Mouse (Mus musculus) embryonic facial prominence, embryonic 13.5 days (tissue): ENCODE data around the gene Jdp2. TPM values are rescaled to one million over a fixed set of nuclear protein-coding genes. Genes with fewer than 3 reads are reported as not detected.
A peak's percentile ranks its signal among the peaks of the same experiment; 100 is the strongest.
"Not testable (repeated sequence)": the region's sequence is repeated elsewhere in the genome, so short reads cannot be mapped to it uniquely, and the experiment has no call there.

Experiments used
- ATAC-seq: fragments of 200-750 bp; cut with Nextera tagmentation; 2 replicates; pipeline ENCODE4 v1.8.0; 2017; ENCODE audit warnings: low read depth; ENCODE audit not compliant: insufficient number of reproducible peaks, insufficient read depth, low FRiP score, low TSS enrichment
- H3K27ac ChIP-seq: fragments of 300-500 bp; sonication (generic); 2 replicates; pipeline ENCODE4 v1.5.1; 2015; ENCODE audit warnings: moderate library complexity, mild to moderate bottlenecking, inconsistent platforms
- H3K27me3 ChIP-seq: fragments of 300-500 bp; sonication (generic); 2 replicates; pipeline ENCODE4 v1.6.1; 2015; ENCODE audit warnings: mild to moderate bottlenecking, inconsistent platforms
- H3K36me3 ChIP-seq: fragments of 300-500 bp; sonication (generic); 2 replicates; pipeline ENCODE4 v1.6.1; 2015; ENCODE audit warnings: mild to moderate bottlenecking, inconsistent platforms
- H3K4me1 ChIP-seq: fragments of 300-500 bp; sonication (generic); 2 replicates; pipeline ENCODE4 v1.6.1; 2015; ENCODE audit warnings: inconsistent platforms
- H3K4me2 ChIP-seq: fragments of 300-500 bp; sonication (generic); 2 replicates; pipeline ENCODE4 v1.6.1; 2015; ENCODE audit warnings: moderate library complexity, mild to moderate bottlenecking, inconsistent platforms
- H3K4me3 ChIP-seq: fragments of 300-500 bp; sonication (generic); 2 replicates; pipeline ENCODE4 v1.5.1; 2015; ENCODE audit warnings: mild to moderate bottlenecking, inconsistent platforms
- H3K9ac ChIP-seq: fragments of 300-500 bp; sonication (generic); 2 replicates; pipeline ENCODE4 v1.6.1; 2015; ENCODE audit warnings: mild to moderate bottlenecking, inconsistent platforms
- H3K9me3 ChIP-seq: fragments of 300-500 bp; sonication (generic); 2 replicates; pipeline ENCODE4 v1.6.1; 2016; ENCODE audit warnings: inconsistent platforms
- WGBS: fragments of 180-500 bp; shearing (Covaris S2); methylation state at CpG from one replicate; pipeline ENCODE4 v1.1.7; 2015; ENCODE audit warnings: mixed read lengths; 5-methylcytosine and 5-hydroxymethylcytosine counted together
- polyA plus RNA-seq: library from polyadenylated mRNA; unstranded; fragments of >200 nt; fragmentation: Nextera tagmentation; extraction: Ambion mirVana; gene quantifications from 2 replicates; pipeline ENCODE4 v1.2.1, GENCODE M21; 2015

Jdp2 gene
- polyA plus RNA-seq, 1 experiment from 2014 or later: 0.35 TPM

DNA sequence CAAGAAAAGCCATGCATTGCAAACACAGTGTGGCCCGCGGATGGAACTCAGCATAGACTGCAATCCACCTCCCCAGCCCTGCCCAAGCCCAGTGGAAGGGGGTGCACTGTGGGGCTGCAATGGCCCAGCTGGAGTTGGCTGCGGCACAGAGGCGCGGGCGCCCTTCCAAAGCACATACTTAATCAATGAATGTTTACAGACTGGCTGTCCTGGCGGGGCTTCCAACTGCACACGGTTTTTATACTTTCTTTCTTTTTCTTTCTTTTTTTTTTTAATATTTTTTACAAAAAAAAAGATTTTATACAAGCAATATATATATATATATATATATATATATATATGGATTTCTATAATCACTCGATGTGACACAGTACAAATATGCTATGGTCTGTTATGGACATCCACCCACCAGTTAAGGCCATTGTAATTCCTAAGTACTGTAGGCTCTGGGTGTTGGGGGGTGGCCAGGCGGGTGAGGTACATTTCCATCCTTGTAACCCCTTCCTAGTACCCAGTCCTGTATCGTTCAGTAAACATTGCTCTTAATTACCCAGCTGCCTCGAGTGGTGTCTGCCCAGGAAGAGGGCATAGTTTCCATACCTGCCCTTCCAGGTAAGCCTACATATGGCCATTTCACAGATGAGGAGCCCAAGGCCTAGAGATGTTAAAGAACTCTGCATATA is 40.6 kb downstream of the Jdp2 start:
- Histone ChIP-seq H3K4me3 (no peak overlapping the region), H3K27ac (no peak overlapping the region), H3K4me2 (no peak overlapping the region), H3K4me1 (peaks cover 29% of the 10 kb centered on the region), H3K27me3 (no peaks in the 10 kb centered on the region), H3K36me3 (peaks cover 23% of the 10 kb centered on the region), H3K9me3 (no peaks in the 10 kb centered on the region), H3K9ac (no peak overlapping the region)
- ATAC-seq: 0 out of 2 replicates have a peak, but pooled peaks have one; percentile 16
- 85% methylated on average over 12 of the region's 12 CpGs for WGBS

DNA sequence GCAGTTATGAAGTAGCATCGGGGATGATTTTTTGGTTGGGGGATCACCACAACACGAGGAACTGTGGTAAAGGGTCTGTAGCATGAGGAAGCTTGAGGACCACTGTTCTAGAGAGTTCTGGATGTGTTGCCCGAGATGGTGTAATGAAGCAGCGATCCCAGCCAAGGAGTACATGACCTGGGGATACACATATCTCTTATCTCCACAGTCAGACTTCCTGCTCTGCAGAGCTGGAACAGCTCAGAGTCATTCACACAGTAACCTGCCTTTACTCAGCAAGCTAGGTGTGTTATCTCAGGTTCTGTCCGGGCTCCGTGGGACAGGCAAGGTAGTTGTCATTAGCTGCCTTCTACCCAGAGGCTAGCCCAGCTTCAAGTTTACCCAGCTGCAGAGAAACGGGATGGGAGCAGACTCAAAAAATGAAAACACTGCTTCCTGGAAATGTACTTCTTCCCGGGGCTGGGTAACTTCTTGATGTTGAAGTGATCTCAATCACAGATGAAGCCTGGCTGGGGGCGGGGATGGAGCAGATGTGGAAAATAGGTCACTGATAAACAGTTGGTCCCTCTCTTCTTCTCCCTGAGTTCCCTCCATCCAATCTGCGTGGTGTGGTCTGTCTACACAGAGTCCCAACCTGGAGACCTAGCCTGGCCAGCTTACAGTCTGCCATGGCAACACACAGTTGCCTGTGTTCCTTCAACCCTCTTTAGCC is 42.2 kb downstream of the Jdp2 start:
- Histone ChIP-seq H3K27ac (no peak overlapping the region), H3K4me3 (no peak overlapping the region)
- WGBS: 77% methylated on average over 10 of the region's 10 CpGs

DNA sequence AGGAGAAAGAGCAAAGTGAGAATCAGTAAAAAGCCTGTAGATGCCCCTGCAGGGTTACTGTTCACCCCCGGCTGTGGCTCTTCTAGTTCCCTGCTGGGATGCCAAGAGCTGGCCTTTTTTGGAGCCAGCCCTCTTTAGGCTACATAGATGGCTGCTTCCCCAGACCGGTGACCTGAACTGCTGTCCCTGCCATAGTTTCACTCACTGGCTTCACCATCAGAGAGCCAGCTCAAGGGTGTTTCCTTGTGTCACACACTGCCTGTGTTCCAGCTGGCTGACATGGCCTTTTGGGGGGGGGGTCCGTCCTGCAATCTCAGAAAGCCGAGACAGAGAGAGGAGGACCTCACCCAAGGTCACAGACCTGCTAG is 42.7 kb downstream of the Jdp2 start:
- H3K36me3 ChIP-seq: peaks cover 22% of the 10 kb centered on the region
- no peak overlapping the region for H3K27ac ChIP-seq
- peaks cover 29% of the 10 kb centered on the region for H3K4me1 ChIP-seq
- H3K9ac ChIP-seq: no peak overlapping the region
- no peaks in the 10 kb centered on the region for H3K9me3 ChIP-seq
- no peak for ATAC-seq
- WGBS: 62% methylated on average over 4 of the region's 4 CpGs
- no peaks in the 10 kb centered on the region for H3K27me3 ChIP-seq
- H3K4me2 ChIP-seq: no peak overlapping the region
- no peak overlapping the region for H3K4me3 ChIP-seq

More for the DNA sequence above, 42.2 kb downstream of the Jdp2 start:
- peaks cover 29% of the 10 kb centered on the region for H3K4me1 ChIP-seq
- peaks cover 22% of the 10 kb centered on the region for H3K36me3 ChIP-seq
- ATAC-seq: no peak
- no peak overlapping the region for H3K4me2 ChIP-seq
- H3K9me3 ChIP-seq: no peaks in the 10 kb centered on the region
- no peak overlapping the region for H3K9ac ChIP-seq
- no peaks in the 10 kb centered on the region for H3K27me3 ChIP-seq

DNA sequence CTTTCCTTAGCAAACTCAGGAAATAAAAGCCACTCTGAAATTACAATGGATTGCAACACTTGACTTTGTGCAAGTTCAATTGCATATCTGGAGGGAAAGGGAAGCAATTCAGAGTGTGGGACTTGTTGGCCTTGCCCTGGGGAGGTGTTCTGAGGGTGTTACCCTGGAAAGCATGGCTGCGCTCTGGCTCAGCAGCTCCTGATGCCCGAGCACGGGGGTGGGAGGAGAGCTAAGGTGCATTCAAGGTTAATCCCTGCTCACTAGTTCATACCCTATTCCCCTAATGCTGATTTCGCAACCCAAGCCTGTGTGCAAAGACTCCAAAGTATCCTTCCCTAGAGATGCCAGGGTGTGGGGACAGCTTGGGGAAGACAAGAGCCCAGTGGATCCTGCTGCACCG is 44.9 kb downstream of the Jdp2 start:
- Histone ChIP-seq H3K4me1 (peaks cover 22% of the 10 kb centered on the region), H3K9ac (no peak overlapping the region), H3K4me3 (no peak overlapping the region), H3K27ac (no peak overlapping the region), H3K9me3 (no peaks in the 10 kb centered on the region), H3K36me3 (peaks cover 19% of the 10 kb centered on the region), H3K27me3 (no peaks in the 10 kb centered on the region), H3K4me2 (no peak overlapping the region)
- no peak for ATAC-seq
- WGBS: 63% methylated on average over 5 of the region's 5 CpGs

DNA sequence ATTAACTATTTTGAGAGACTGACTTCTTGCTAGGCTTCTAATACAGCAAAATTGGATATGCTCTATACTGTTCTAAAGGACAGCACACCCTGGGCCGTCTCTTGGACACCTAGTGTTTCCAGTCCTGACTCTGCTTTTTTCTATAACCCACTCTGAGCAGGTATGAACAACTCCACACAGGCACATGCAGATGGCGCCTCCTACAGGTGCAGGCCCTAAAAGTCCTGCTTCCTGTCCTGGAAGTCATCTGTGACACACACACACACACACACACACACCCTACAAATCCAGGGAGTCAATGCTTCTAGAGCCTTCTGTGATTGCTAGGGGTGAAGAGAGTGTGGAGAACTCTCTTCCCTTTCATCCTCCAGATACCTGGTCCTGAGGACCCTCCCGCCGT is 46.8 kb downstream of the Jdp2 start:
- 0 out of 2 replicates have a peak, but pooled peaks cover 3% of the 10 kb centered on the region for H3K36me3 ChIP-seq
- no peaks in the 10 kb centered on the region for H3K9me3 ChIP-seq
- no peak overlapping the region for H3K4me2 ChIP-seq
- H3K27me3 ChIP-seq: no peaks in the 10 kb centered on the region
- no peak for ATAC-seq
- H3K4me3 ChIP-seq: no peak overlapping the region
- H3K4me1 ChIP-seq: 0 out of 2 replicates have a peak, but pooled peaks cover 17% of the 10 kb centered on the region
- no peak overlapping the region for H3K27ac ChIP-seq
- WGBS: 93% methylated on average over 4 of the region's 4 CpGs
- H3K9ac ChIP-seq: no peak overlapping the region

DNA sequence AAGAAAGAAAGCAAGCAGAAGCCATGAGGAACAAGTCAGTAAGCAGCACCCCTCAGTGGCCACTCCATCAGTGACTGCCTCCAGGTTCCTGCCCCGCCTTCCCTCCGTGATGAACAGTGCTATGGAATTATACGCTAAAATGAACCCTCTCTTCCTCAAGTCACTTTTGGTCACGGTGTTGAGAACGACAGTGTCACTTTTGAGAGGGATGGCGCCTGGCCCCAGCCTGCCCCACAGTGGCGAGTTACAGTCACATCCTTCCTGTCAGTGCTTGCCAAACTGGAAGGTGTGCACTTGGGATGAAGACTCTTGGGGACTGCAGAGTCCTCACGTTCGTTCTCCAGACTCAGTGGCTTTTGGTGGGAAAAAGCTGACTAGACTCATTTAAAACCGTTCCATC is 48.5 kb downstream of the Jdp2 start:
- H3K9me3 ChIP-seq: no peaks in the 10 kb centered on the region
- H3K4me2 ChIP-seq: no peak overlapping the region
- no peaks in the 10 kb centered on the region for H3K27me3 ChIP-seq
- WGBS: 39% methylated on average over 10 of the region's 10 CpGs
- H3K4me3 ChIP-seq: no peak overlapping the region
- ATAC-seq: no peak
- H3K9ac ChIP-seq: no peak overlapping the region
- H3K27ac ChIP-seq: no peak overlapping the region
- H3K36me3 ChIP-seq: 0 out of 2 replicates have a peak, but pooled peaks cover 3% of the 10 kb centered on the region
- H3K4me1 ChIP-seq: 0 out of 2 replicates have a peak, but pooled peaks cover 6% of the 10 kb centered on the region

DNA sequence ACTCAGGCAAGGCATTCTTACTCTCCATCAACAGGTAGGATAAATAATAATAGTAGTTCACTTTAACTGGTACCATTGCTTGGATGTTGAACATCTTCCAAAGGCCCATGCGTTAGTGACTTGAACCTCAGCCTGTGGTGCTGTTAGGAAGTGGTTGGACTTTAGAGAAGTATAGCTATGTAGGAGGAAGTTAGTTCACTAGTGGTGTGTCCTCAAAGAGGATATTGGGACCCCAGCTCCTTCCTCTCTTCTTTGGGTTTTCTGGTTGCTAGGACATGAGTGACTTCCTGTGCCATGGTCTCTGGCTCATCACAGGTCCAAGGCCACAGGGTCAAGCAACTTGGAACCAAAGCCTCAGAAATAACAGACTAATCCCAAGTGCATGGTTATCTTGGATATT is 49.1 kb downstream of the Jdp2 start:
- Histone ChIP-seq H3K4me2 (no peak overlapping the region), H3K9ac (no peak overlapping the region), H3K9me3 (no peaks in the 10 kb centered on the region), H3K4me1 (0 out of 2 replicates have a peak, but pooled peaks cover 6% of the 10 kb centered on the region), H3K27ac (no peak overlapping the region), H3K27me3 (no peaks in the 10 kb centered on the region), H3K4me3 (no peak overlapping the region), H3K36me3 (0 out of 2 replicates have a peak, but pooled peaks cover 3% of the 10 kb centered on the region)
- 93% methylated on average over 1 of the region's 1 CpGs for WGBS
- no peak for ATAC-seq

DNA sequence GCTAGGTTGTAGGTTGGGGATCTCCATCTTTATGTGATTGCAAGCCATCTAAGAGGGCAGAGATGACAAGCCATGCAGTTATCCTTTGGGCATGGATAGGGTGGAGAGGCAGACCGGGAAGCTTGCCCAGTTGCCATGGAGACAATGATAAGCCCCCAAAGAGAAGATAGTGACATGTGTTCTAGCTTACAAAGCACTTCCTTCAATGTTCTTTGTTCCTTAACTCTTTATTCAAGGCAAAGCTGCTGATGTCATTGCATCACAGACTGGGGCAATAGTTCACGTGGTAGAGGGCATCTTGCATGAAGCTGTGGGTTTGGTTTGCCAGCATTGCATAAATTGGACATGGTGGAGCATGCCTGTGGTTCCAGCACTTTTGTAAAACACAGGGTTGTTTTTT is 60.5 kb downstream of the Jdp2 start:
- Histone ChIP-seq H3K27me3 (no peaks in the 10 kb centered on the region), H3K9ac (no peak overlapping the region), H3K36me3 (no peaks in the 10 kb centered on the region), H3K4me3 (no peak overlapping the region), H3K27ac (no peak overlapping the region), H3K9me3 (no peaks in the 10 kb centered on the region), H3K4me1 (peaks cover 3% of the 10 kb centered on the region; the same call in 1 of the 2 replicates), H3K4me2 (no peak overlapping the region)
- no peak for ATAC-seq
- WGBS: 62% methylated on average over 2 of the region's 2 CpGs

DNA sequence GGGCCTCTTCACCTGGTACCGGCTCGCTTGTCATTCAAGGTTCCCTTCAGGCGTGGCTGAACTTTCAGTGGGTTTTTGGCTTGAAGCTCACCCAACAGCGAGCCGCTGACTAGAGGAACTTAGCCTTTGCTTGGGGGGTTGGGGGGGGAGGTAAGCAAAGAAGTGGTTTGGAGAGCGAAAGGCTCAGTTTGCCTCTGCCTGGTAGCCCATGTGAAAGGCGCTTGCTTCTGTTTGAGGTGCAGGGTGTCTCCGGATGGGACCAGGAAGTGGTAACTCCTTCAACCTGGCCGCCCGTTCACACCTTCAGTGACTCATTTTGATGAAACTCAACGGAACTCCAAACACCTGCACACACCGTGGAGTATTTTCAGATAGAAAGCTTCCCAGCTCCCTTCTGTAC is 62.0 kb downstream of the Jdp2 start:
- no peaks in the 10 kb centered on the region for H3K27me3 ChIP-seq
- no peak overlapping the region for H3K27ac ChIP-seq
- 90% methylated on average over 12 of the region's 12 CpGs for WGBS
- H3K9ac ChIP-seq: no peak overlapping the region
- peaks cover 3% of the 10 kb centered on the region; the same call in 1 of the 2 replicates for H3K4me1 ChIP-seq
- no peak overlapping the region for H3K4me3 ChIP-seq
- no peak for ATAC-seq
- H3K36me3 ChIP-seq: no peaks in the 10 kb centered on the region
- no peaks in the 10 kb centered on the region for H3K9me3 ChIP-seq
- H3K4me2 ChIP-seq: no peak overlapping the region

DNA sequence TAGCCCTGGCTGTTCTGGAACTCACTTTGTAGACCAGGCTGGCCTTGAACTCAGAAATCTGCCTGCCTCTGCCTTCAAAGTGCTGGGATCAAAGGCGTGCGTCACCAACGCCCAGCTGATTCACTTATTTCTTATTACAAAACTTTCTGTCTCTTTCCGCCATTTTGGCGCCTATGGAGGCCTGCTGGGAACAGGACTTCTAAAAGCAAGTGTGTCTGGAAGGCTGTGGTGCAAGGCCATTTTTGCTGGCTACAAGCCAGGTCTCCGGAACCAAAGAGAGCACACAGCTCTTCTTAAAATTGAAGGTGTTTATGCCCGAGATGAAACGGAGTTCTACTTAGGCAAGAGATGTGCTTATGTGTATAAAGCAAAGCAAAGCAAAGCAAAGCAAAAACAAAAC is 63.4 kb downstream of the Jdp2 start:
- 87% methylated on average over 8 of the region's 8 CpGs for WGBS
- H3K4me1 ChIP-seq, H3K27ac ChIP-seq, H3K4me3 ChIP-seq, H3K9me3 ChIP-seq, H3K4me2 ChIP-seq, ATAC-seq, H3K36me3 ChIP-seq, H3K9ac ChIP-seq, H3K27me3 ChIP-seq: not testable (repeated sequence)

DNA sequence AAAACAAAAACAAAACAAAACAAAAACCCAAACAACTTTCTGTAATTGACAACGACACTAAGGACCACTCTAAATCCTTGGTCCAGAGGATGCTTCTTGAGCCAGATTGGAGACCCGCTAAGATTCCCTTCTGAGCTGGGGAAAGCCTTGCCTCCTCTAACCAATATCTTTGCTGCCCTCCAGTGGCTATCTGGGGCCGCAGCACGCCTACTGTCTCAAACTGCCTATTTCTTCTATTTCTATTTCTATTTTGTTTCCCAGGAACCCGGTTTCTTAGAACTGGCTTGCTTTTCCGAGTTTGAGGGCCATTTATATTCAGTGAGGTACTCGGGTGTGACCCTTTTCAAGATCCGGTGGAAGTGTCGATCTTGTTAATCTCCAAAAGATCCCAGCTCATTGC is 64.1 kb downstream of the Jdp2 start:
- peak overlapping the region; percentile 6; the same call in 1 of the 2 replicates for H3K4me3 ChIP-seq
- WGBS: 13% methylated on average over 9 of the region's 9 CpGs
- no peaks in the 10 kb centered on the region for H3K27me3 ChIP-seq
- peak overlapping the region; percentile 44 for H3K4me2 ChIP-seq
- no peak for ATAC-seq
- 0 out of 2 replicates have a peak overlapping the region, but pooled peaks have one; percentile 32 for H3K9ac ChIP-seq
- H3K4me1 ChIP-seq: no peaks in the 10 kb centered on the region
- no peak overlapping the region for H3K27ac ChIP-seq
- H3K9me3 ChIP-seq: no peaks in the 10 kb centered on the region
- H3K36me3 ChIP-seq: no peaks in the 10 kb centered on the region

DNA sequence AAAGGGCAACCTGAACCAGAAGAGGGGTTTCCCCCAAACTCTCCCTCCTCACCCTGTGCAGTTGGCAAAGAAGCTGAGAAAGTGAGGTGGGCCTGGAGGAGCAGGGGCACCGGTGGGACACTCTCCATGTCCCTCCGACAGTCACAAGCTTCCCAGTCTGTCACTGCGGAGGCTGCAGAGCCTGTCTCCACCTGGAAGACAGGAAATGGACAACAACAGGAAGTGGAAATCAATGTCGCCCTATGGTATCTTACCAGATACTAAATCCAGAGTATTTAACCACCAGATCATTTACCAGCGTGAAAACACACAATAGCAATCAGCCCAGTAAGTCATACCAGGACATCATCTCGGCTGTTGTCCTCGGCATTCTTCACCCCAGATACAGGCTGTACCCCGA is 67.3 kb downstream of the Jdp2 start:
- no peak for ATAC-seq
- WGBS: 81% methylated on average over 8 of the region's 8 CpGs
- H3K4me1 ChIP-seq: peaks cover 11% of the 10 kb centered on the region

More for the DNA sequence above, 67.3 kb downstream of the Jdp2 start:
- no peak overlapping the region for H3K27ac ChIP-seq
- H3K27me3 ChIP-seq: no peaks in the 10 kb centered on the region
- H3K4me2 ChIP-seq: no peak overlapping the region
- H3K9ac ChIP-seq: no peak overlapping the region
- no peaks in the 10 kb centered on the region for H3K36me3 ChIP-seq
- H3K9me3 ChIP-seq: no peaks in the 10 kb centered on the region
- H3K4me3 ChIP-seq: no peak overlapping the region
